Mouse (Mus musculus) kidney, embryonic 15.5 days (tissue): ENCODE measurements around the gene Gm12248. TPM values are rescaled to one million over a fixed set of nuclear protein-coding genes. Genes with fewer than 3 reads are reported as not detected.

ENCODE experiments used
- ATAC-seq: fragments of 200-750 bp; cut with Nextera tagmentation; replicated peaks from 2 replicates; pipeline ENCODE4 v1.8.0; 2017; ENCODE audit warnings: moderate TSS enrichment; ENCODE audit not compliant: low FRiP score
- H3K27ac ChIP-seq: fragments of 300-500 bp; sonication (generic); 2 replicates; pipeline ENCODE4 v1.5.1; 2015; ENCODE audit warnings: mild to moderate bottlenecking, inconsistent platforms
- H3K27me3 ChIP-seq: fragments of 300-500 bp; sonication (generic); 2 replicates; pipeline ENCODE4 v1.6.1; 2015; ENCODE audit warnings: inconsistent platforms
- H3K36me3 ChIP-seq: fragments of 300-500 bp; sonication (generic); 2 replicates; pipeline ENCODE4 v1.6.1; 2015; ENCODE audit warnings: inconsistent platforms
- H3K4me1 ChIP-seq: fragments of 300-500 bp; sonication (generic); 2 replicates; pipeline ENCODE4 v1.6.1; 2015; ENCODE audit warnings: inconsistent platforms
- H3K4me2 ChIP-seq: fragments of 300-500 bp; sonication (generic); 2 replicates; pipeline ENCODE4 v1.6.1; 2015; ENCODE audit warnings: moderate library complexity, mild to moderate bottlenecking, inconsistent platforms
- H3K4me3 ChIP-seq: fragments of 300-500 bp; sonication (generic); replicated peaks from 2 replicates; pipeline ENCODE4 v1.5.1; 2015; ENCODE audit warnings: mild to moderate bottlenecking, inconsistent platforms
- H3K9ac ChIP-seq: fragments of 300-500 bp; sonication (generic); 2 replicates; pipeline ENCODE4 v1.6.1; 2015; ENCODE audit warnings: mild to moderate bottlenecking, inconsistent platforms
- H3K9me3 ChIP-seq: fragments of 300-500 bp; sonication (generic); replicated peaks from 2 replicates; pipeline ENCODE4 v1.6.1; 2016; ENCODE audit warnings: inconsistent platforms
- WGBS: fragments of 180-500 bp; shearing (Covaris S2); methylation state at CpG from one replicate; pipeline ENCODE4 v1.1.7; 2015; ENCODE audit warnings: mixed read lengths; 5-methylcytosine and 5-hydroxymethylcytosine counted together
- polyA plus RNA-seq: library from polyadenylated mRNA; unstranded; fragments of >200 nt; fragmentation: Nextera tagmentation; extraction: Ambion mirVana; gene quantifications from 2 replicates; pipeline ENCODE4 v1.2.1, GENCODE M21; 2015

The Gm12248 gene
- 0.21 TPM in 1 of 2 replicates, not detected in the other for polyA plus RNA-seq

- peak; percentile 85 for ATAC-seq
- Histone ChIP-seq H3K9me3 (no peaks in the 10 kb centered on the region), H3K4me1 (peaks cover 23% of the 10 kb centered on the region), H3K27me3 (0 out of 2 replicates have a peak, but pooled peaks cover 7% of the 10 kb centered on the region), H3K4me3 (peak within 1 kb of the TSS; percentile 19), H3K36me3 (no peaks in the 10 kb centered on the region), H3K27ac (no peak within 1 kb of the TSS), H3K4me2 (peak within 1 kb of the TSS; percentile 51), H3K9ac (no peak within 1 kb of the TSS)
- 14% methylated on average over 12 of the region's 12 CpGs for WGBS
These were observed at the start of gene Gm12248 for GRCm38 (mm10) chr11:58093021-58093528. TSS of gene Gm12248 (minus strand) at chr11:58093134.

- Histone ChIP-seq H3K9ac (no peak overlapping the region), H3K4me1 (no peaks in the 10 kb centered on the region), H3K36me3 (peaks cover 93% of the 10 kb centered on the region), H3K4me2 (no peak overlapping the region), H3K27me3 (no peaks in the 10 kb centered on the region), H3K9me3 (no peaks in the 10 kb centered on the region), H3K27ac (no peak overlapping the region), H3K4me3 (no peak overlapping the region)
- ATAC-seq: no peak
- 97% methylated on average over 3 of the region's 3 CpGs for WGBS
These were observed 46.5 kb upstream of the Gm12248 start for GRCm38 (mm10) chr11:58139466-58139865.

GRCm38 (mm10) chr11:58138821-58139220 is 45.9 kb upstream of the Gm12248 start:
- Histone ChIP-seq H3K4me2 (no peak overlapping the region), H3K4me3 (no peak overlapping the region), H3K9ac (no peak overlapping the region), H3K27ac (no peak overlapping the region), H3K4me1 (no peaks in the 10 kb centered on the region), H3K27me3 (no peaks in the 10 kb centered on the region), H3K36me3 (peaks cover 93% of the 10 kb centered on the region), H3K9me3 (no peaks in the 10 kb centered on the region)
- no peak for ATAC-seq
- 94% methylated on average over 11 of the region's 11 CpGs for WGBS

- 89% methylated on average over 6 of the region's 6 CpGs for WGBS
- H3K4me2 ChIP-seq: no peak overlapping the region
- H3K27ac ChIP-seq: no peak overlapping the region
- H3K9ac ChIP-seq: no peak overlapping the region
- peaks cover 98% of the 10 kb centered on the region for H3K36me3 ChIP-seq
- no peaks in the 10 kb centered on the region for H3K4me1 ChIP-seq
- H3K9me3 ChIP-seq: no peaks in the 10 kb centered on the region
- ATAC-seq: no peak
- no peak overlapping the region for H3K4me3 ChIP-seq
- H3K27me3 ChIP-seq: no peaks in the 10 kb centered on the region
These were observed 43.7 kb upstream of the Gm12248 start for GRCm38 (mm10) chr11:58136677-58137076.

- H3K36me3 ChIP-seq: peaks cover 98% of the 10 kb centered on the region
- ATAC-seq: no peak
These were observed 42.4 kb upstream of the Gm12248 start for GRCm38 (mm10) chr11:58135296-58135695.

GRCm38 (mm10) chr11:58134869-58135268 is 41.9 kb upstream of the Gm12248 start:
- no peak for ATAC-seq
- no peak overlapping the region for H3K27ac ChIP-seq
- H3K9me3 ChIP-seq: no peaks in the 10 kb centered on the region
- H3K27me3 ChIP-seq: no peaks in the 10 kb centered on the region
- H3K4me3 ChIP-seq: no peak overlapping the region
- H3K4me1 ChIP-seq: peaks cover 6% of the 10 kb centered on the region; the same call in 1 of the 2 replicates
- no peak overlapping the region for H3K4me2 ChIP-seq
- peaks cover 98% of the 10 kb centered on the region for H3K36me3 ChIP-seq
- H3K9ac ChIP-seq: no peak overlapping the region

More at GRCm38 (mm10) chr11:58135296-58135695, 42.4 kb upstream of the Gm12248 start:
- no peak overlapping the region for H3K4me3 ChIP-seq
- no peaks in the 10 kb centered on the region for H3K27me3 ChIP-seq
- H3K4me2 ChIP-seq: no peak overlapping the region
- H3K4me1 ChIP-seq: peaks cover 1% of the 10 kb centered on the region; the same call in 1 of the 2 replicates
- no peak overlapping the region for H3K27ac ChIP-seq
- H3K9ac ChIP-seq: no peak overlapping the region
- H3K9me3 ChIP-seq: no peaks in the 10 kb centered on the region

GRCm38 (mm10) chr11:58132026-58132425 is 39.1 kb upstream of the Gm12248 start:
- Histone ChIP-seq H3K27ac (no peak overlapping the region), H3K9me3 (no peaks in the 10 kb centered on the region), H3K4me2 (no peak overlapping the region), H3K36me3 (peaks cover 97% of the 10 kb centered on the region), H3K4me3 (no peak overlapping the region), H3K4me1 (peaks cover 14% of the 10 kb centered on the region; the same call in 1 of the 2 replicates), H3K27me3 (no peaks in the 10 kb centered on the region), H3K9ac (no peak overlapping the region)
- WGBS: 95% methylated on average over 3 of the region's 3 CpGs
- ATAC-seq: no peak

- Histone ChIP-seq H3K36me3 (peaks cover 97% of the 10 kb centered on the region), H3K9me3 (no peaks in the 10 kb centered on the region), H3K4me1 (peaks cover 23% of the 10 kb centered on the region), H3K4me2 (no peak overlapping the region), H3K9ac (no peak overlapping the region), H3K27ac (peak overlapping the region; percentile 0; the same call in 1 of the 2 replicates), H3K27me3 (no peaks in the 10 kb centered on the region), H3K4me3 (no peak overlapping the region)
- peak; percentile 79 for ATAC-seq
- 25% methylated on average over 6 of the region's 6 CpGs for WGBS
These were observed 36.4 kb upstream of the Gm12248 start for GRCm38 (mm10) chr11:58129302-58129843.

- Histone ChIP-seq H3K4me2 (no peak overlapping the region), H3K4me1 (peaks cover 23% of the 10 kb centered on the region), H3K27ac (no peak overlapping the region), H3K27me3 (no peaks in the 10 kb centered on the region), H3K4me3 (no peak overlapping the region), H3K9me3 (no peaks in the 10 kb centered on the region), H3K9ac (no peak overlapping the region), H3K36me3 (peaks cover 99% of the 10 kb centered on the region)
- WGBS: 88% methylated on average over 2 of the region's 2 CpGs
- no peak for ATAC-seq
These were observed 34.6 kb upstream of the Gm12248 start for GRCm38 (mm10) chr11:58127544-58127943.

- H3K36me3 ChIP-seq: peaks cover 99% of the 10 kb centered on the region
- H3K9me3 ChIP-seq: no peaks in the 10 kb centered on the region
- no peak overlapping the region for H3K4me3 ChIP-seq
- H3K27ac ChIP-seq: 0 out of 2 replicates have a peak overlapping the region, but pooled peaks have one; percentile 2
- no peak overlapping the region for H3K9ac ChIP-seq
- 33% methylated on average over 7 of the region's 7 CpGs for WGBS
- H3K4me2 ChIP-seq: no peak overlapping the region
- H3K27me3 ChIP-seq: no peaks in the 10 kb centered on the region
- ATAC-seq: 0 out of 2 replicates have a peak, but pooled peaks have one; percentile 20
- H3K4me1 ChIP-seq: peaks cover 23% of the 10 kb centered on the region
These were observed 33.6 kb upstream of the Gm12248 start for GRCm38 (mm10) chr11:58126397-58127160.

GRCm38 (mm10) chr11:58125021-58125420 is 32.1 kb upstream of the Gm12248 start:
- no peak overlapping the region for H3K4me3 ChIP-seq
- no peak overlapping the region for H3K9ac ChIP-seq
- peaks cover 99% of the 10 kb centered on the region for H3K36me3 ChIP-seq
- WGBS: 80% methylated on average over 11 of the region's 11 CpGs
- no peaks in the 10 kb centered on the region for H3K27me3 ChIP-seq
- no peak overlapping the region for H3K27ac ChIP-seq
- no peaks in the 10 kb centered on the region for H3K9me3 ChIP-seq
- no peak for ATAC-seq
- H3K4me1 ChIP-seq: peaks cover 19% of the 10 kb centered on the region
- no peak overlapping the region for H3K4me2 ChIP-seq

- Histone ChIP-seq H3K4me2 (no peak overlapping the region), H3K9ac (no peak overlapping the region), H3K27me3 (no peaks in the 10 kb centered on the region), H3K36me3 (peaks cover 99% of the 10 kb centered on the region), H3K27ac (no peak overlapping the region), H3K9me3 (no peaks in the 10 kb centered on the region), H3K4me1 (peaks cover 12% of the 10 kb centered on the region), H3K4me3 (no peak overlapping the region)
- no peak for ATAC-seq
- WGBS: 93% methylated on average over 2 of the region's 2 CpGs
These were observed 30.8 kb upstream of the Gm12248 start for GRCm38 (mm10) chr11:58123711-58124110.
